Mouse (Mus musculus) liver, adult 2 months (tissue): ENCODE measurements around the gene Syp. TPM values are rescaled to one million over a fixed set of nuclear protein-coding genes. Genes with fewer than 3 reads are reported as not detected.
A peak's percentile ranks its signal among the peaks of the same experiment; 100 is the strongest.

Source experiments
- DNase-seq: peaks from one replicate; pipeline ENCODE4 v3.0.0-alpha.2; 2011; ENCODE audit warnings: low read depth, low spot score; ENCODE audit errors: extremely low read depth
- H3K27ac ChIP-seq: fragments of 200-500 bp; replicated peaks from 2 replicates; pipeline ENCODE4 v1.5.1; 2012; ENCODE audit warnings: low read depth, mild to moderate bottlenecking, control low read depth, inconsistent platforms, low read length; ENCODE audit not compliant: insufficient read depth
- H3K27me3 ChIP-seq: fragments of 200-500 bp; 2 replicates; pipeline ENCODE4 v1.6.1; 2012; ENCODE audit warnings: mild to moderate bottlenecking, moderate library complexity, low read length, inconsistent platforms; ENCODE audit not compliant: control insufficient read depth, insufficient read depth
- H3K36me3 ChIP-seq: fragments of 200-500 bp; 2 replicates; pipeline ENCODE4 v1.6.1; 2012; ENCODE audit warnings: low read length, inconsistent platforms; ENCODE audit not compliant: control insufficient read depth, insufficient read depth
- H3K4me1 ChIP-seq: fragments of 200-500 bp; 2 replicates; pipeline ENCODE4 v1.6.1; 2011; ENCODE audit warnings: low read length; ENCODE audit not compliant: control insufficient read depth, insufficient read depth
- H3K4me3 ChIP-seq: fragments of 200-500 bp; 2 replicates; pipeline ENCODE4 v1.5.1; 2011; ENCODE audit warnings: low read depth, mild to moderate bottlenecking, control low read depth, low read length, moderate library complexity; ENCODE audit not compliant: insufficient read depth
- H3K79me2 ChIP-seq: fragments of 200-500 bp; 2 replicates; pipeline ENCODE4 v1.6.1; 2012; ENCODE audit warnings: inconsistent platforms, mild to moderate bottlenecking, low read length, moderate library complexity; ENCODE audit not compliant: control insufficient read depth, insufficient read depth
- H3K9ac ChIP-seq: fragments of 200-500 bp; 2 replicates; pipeline ENCODE4 v1.6.1; 2012; ENCODE audit warnings: low read depth, mild to moderate bottlenecking, control low read depth, inconsistent platforms, low read length
- CTCF ChIP-seq: fragments of 200-500 bp; IDR thresholded peaks from 2 replicates; pipeline ENCODE4 v1.5.1; 2011; ENCODE audit warnings: low read depth, low read length, control low read depth
- POLR2A ChIP-seq: fragments of 200-500 bp; IDR thresholded peaks from 2 replicates; pipeline ENCODE4 v1.6.1; 2011; ENCODE audit warnings: low read length, control low read depth; ENCODE audit not compliant: insufficient read depth; ENCODE audit errors: extremely low read depth
- WGBS: fragments of 180-500 bp; shearing (Covaris S2); methylation state at CpG from one replicate; pipeline ENCODE4 v1.1.7; 2018; 5-methylcytosine and 5-hydroxymethylcytosine counted together
- polyA plus RNA-seq: library from polyadenylated mRNA; depleted of rRNA; stranded (reverse); fragments of >200 nt; gene quantifications from 2 replicates; pipeline ENCODE4 v1.2.3, GENCODE M21; 2012; rRNA removed
- total RNA-seq: library from RNA; depleted of rRNA; stranded (reverse); fragments of >200 nt; gene quantifications from 2 replicates; pipeline ENCODE4 v1.2.3, GENCODE M21; 2014; rRNA removed

Syp gene
- total and polyA plus RNA-seq, 2 experiments = 0.42 to 0.46 TPM

- WGBS = 86% methylated on average over 2 of the region's 2 CpGs
- no peaks in the 10 kb centered on the region for H3K36me3 ChIP-seq
- H3K79me2 ChIP-seq = no peaks in the 10 kb centered on the region
- H3K27ac ChIP-seq = no peak overlapping the region
- H3K9ac ChIP-seq = no peak overlapping the region
- no peak for DNase-seq
- no peak for TF ChIP-seq POLR2A
- no peak for TF ChIP-seq CTCF
- H3K4me1 ChIP-seq = no peaks in the 10 kb centered on the region
- no peaks in the 10 kb centered on the region for H3K27me3 ChIP-seq
- no peak overlapping the region for H3K4me3 ChIP-seq
These were observed 50.0 kb downstream of the Syp start for GRCm38 (mm10) chrX:7688321-7688720.

- DNase-seq = no peak
- 78% methylated on average over 3 of the region's 3 CpGs for WGBS
These were observed 52.2 kb downstream of the Syp start for GRCm38 (mm10) chrX:7690486-7690885.

GRCm38 (mm10) chrX:7692862-7693261 lies 54.6 kb downstream of the Syp start:
- 31% methylated on average over 4 of the region's 4 CpGs for WGBS
- no peak overlapping the region for H3K27ac ChIP-seq
- no peak overlapping the region for H3K9ac ChIP-seq
- no peaks in the 10 kb centered on the region; the same call in 1 of the 2 replicates for H3K79me2 ChIP-seq
- peak; percentile 39 for DNase-seq
- H3K27me3 ChIP-seq = no peaks in the 10 kb centered on the region
- TF ChIP-seq POLR2A (no peak), CTCF (peak; percentile 56)
- no peaks in the 10 kb centered on the region; the same call in 1 of the 2 replicates for H3K4me1 ChIP-seq
- no peak overlapping the region for H3K4me3 ChIP-seq
- no peaks in the 10 kb centered on the region for H3K36me3 ChIP-seq

More at GRCm38 (mm10) chrX:7690486-7690885, 52.2 kb downstream of the Syp start:
- Histone ChIP-seq H3K27ac (no peak overlapping the region), H3K4me3 (no peak overlapping the region), H3K4me1 (no peaks in the 10 kb centered on the region), H3K36me3 (no peaks in the 10 kb centered on the region), H3K27me3 (no peaks in the 10 kb centered on the region), H3K9ac (no peak overlapping the region), H3K79me2 (no peaks in the 10 kb centered on the region)
- no peak for TF ChIP-seq POLR2A
- no peak for TF ChIP-seq CTCF

GRCm38 (mm10) chrX:7696520-7696919 lies 58.2 kb downstream of the Syp start:
- Histone ChIP-seq H3K79me2 (peaks cover 2% of the 10 kb centered on the region; the same call in 1 of the 2 replicates), H3K36me3 (peaks cover 9% of the 10 kb centered on the region; the same call in 1 of the 2 replicates), H3K4me3 (0 out of 2 replicates have a peak overlapping the region, but pooled peaks have one; percentile 37), H3K27me3 (no peaks in the 10 kb centered on the region), H3K9ac (no peak overlapping the region), H3K27ac (no peak overlapping the region), H3K4me1 (no peaks in the 10 kb centered on the region; the same call in 1 of the 2 replicates)
- 37% methylated on average over 6 of the region's 6 CpGs for WGBS
- no peak for TF ChIP-seq POLR2A
- TF ChIP-seq CTCF = no peak
- no peak for DNase-seq

- DNase-seq = peak; percentile 93
- H3K9ac ChIP-seq = peak within 1 kb of the TSS; percentile 83
- under 1% methylated on average over 33 of the region's 33 CpGs for WGBS
- H3K4me3 ChIP-seq = peak within 1 kb of the TSS; percentile 92
- H3K4me1 ChIP-seq = no peaks in the 10 kb centered on the region; the same call in 1 of the 2 replicates
- H3K27ac ChIP-seq = peak within 1 kb of the TSS; percentile 68
- H3K79me2 ChIP-seq = peaks cover 2% of the 10 kb centered on the region; the same call in 1 of the 2 replicates
- peaks cover 9% of the 10 kb centered on the region; the same call in 1 of the 2 replicates for H3K36me3 ChIP-seq
- H3K27me3 ChIP-seq = no peaks in the 10 kb centered on the region
- no peak for TF ChIP-seq CTCF
- peak; percentile 69 for TF ChIP-seq POLR2A
These were observed 58.7 kb downstream of the Syp start, which contains the start of gene Gpkow for GRCm38 (mm10) chrX:7696954-7697381. Gene Gpkow (plus strand): TSS chrX:7697131.

Other genes with a start within 250 kb of the Syp start
- not detected in 2 replicates for gene Foxp3, start 64.8 kb upstream of the Syp start, total RNA-seq
- gene Foxp3, start 64.8 kb upstream of the Syp start, polyA plus RNA-seq = 0.07 TPM in 1 of 2 replicates, not detected in the other
- 0.74 and 0.81 TPM in 2 replicates for gene Ppp1r3f, start 64.2 kb upstream of the Syp start, total RNA-seq
- 0.50 and 0.80 TPM in 2 replicates for gene Ppp1r3f, start 64.2 kb upstream of the Syp start, polyA plus RNA-seq
- gene Ccdc22, start 33.0 kb upstream of the Syp start, total RNA-seq = 9.1 and 13.2 TPM in 2 replicates
- gene Ccdc22, start 33.0 kb upstream of the Syp start, polyA plus RNA-seq = 10.8 and 12.3 TPM in 2 replicates
- gene Cacna1f, start 31.4 kb upstream of the Syp start, total RNA-seq = under 0.01 TPM in 2 replicates
- 0.04 TPM in 2 replicates for gene Cacna1f, start 31.4 kb upstream of the Syp start, polyA plus RNA-seq
- 2.0 and 2.8 TPM in 2 replicates for gene Prickle3, start 18.8 kb downstream of the Syp start, total RNA-seq
- 4.6 and 6.8 TPM in 2 replicates for gene Prickle3, start 18.8 kb downstream of the Syp start, polyA plus RNA-seq
- 0.92 and 1.7 TPM in 2 replicates for gene Plp2, start 32.9 kb downstream of the Syp start, total RNA-seq
- 3.7 and 4.0 TPM in 2 replicates for gene Plp2, start 32.9 kb downstream of the Syp start, polyA plus RNA-seq
- gene Magix, start 42.8 kb downstream of the Syp start, total RNA-seq = 20.9 and 21.3 TPM in 2 replicates
- gene Magix, start 42.8 kb downstream of the Syp start, polyA plus RNA-seq = 33.0 and 36.9 TPM in 2 replicates
- 5.0 and 5.5 TPM in 2 replicates for gene Gpkow, start 58.7 kb downstream of the Syp start, total RNA-seq
- gene Gpkow, start 58.7 kb downstream of the Syp start, polyA plus RNA-seq = 4.3 and 5.0 TPM in 2 replicates
- gene Wdr45, start 75.9 kb downstream of the Syp start, total RNA-seq = 33.4 and 37.1 TPM in 2 replicates
- 39.9 and 48.3 TPM in 2 replicates for gene Wdr45, start 75.9 kb downstream of the Syp start, polyA plus RNA-seq
- gene Gm45208, start 83.8 kb downstream of the Syp start, total RNA-seq = 1.0 TPM in 1 of 2 replicates, not detected in the other
- gene Gm45208, start 83.8 kb downstream of the Syp start, polyA plus RNA-seq = 1.5 and 1.9 TPM in 2 replicates
- 1.1 and 2.8 TPM in 2 replicates for gene Praf2, start 90.0 kb downstream of the Syp start, total RNA-seq
- 7.7 and 13.9 TPM in 2 replicates for gene Praf2, start 90.0 kb downstream of the Syp start, polyA plus RNA-seq
- 0.34 and 0.37 TPM in 2 replicates for gene Ccdc120, start 112.4 kb downstream of the Syp start, total RNA-seq
- gene Ccdc120, start 112.4 kb downstream of the Syp start, polyA plus RNA-seq = 1.00 and 1.1 TPM in 2 replicates
- 4.7 and 9.4 TPM in 2 replicates for gene Tfe3, start 124.1 kb downstream of the Syp start, total RNA-seq
- gene Tfe3, start 124.1 kb downstream of the Syp start, polyA plus RNA-seq = 15.6 and 17.0 TPM in 2 replicates
- 11.5 and 13.5 TPM in 2 replicates for gene Gripap1, start 151.3 kb downstream of the Syp start, total RNA-seq
- gene Gripap1, start 151.3 kb downstream of the Syp start, polyA plus RNA-seq = 14.6 and 22.2 TPM in 2 replicates
- not detected in 2 replicates for gene Kcnd1, start 183.8 kb downstream of the Syp start, total RNA-seq
- 0.11 TPM in 2 replicates for gene Kcnd1, start 183.8 kb downstream of the Syp start, polyA plus RNA-seq
- gene Otud5, start 202.9 kb downstream of the Syp start, total RNA-seq = 18.0 and 22.0 TPM in 2 replicates
- 14.2 and 17.0 TPM in 2 replicates for gene Otud5, start 202.9 kb downstream of the Syp start, polyA plus RNA-seq
- 0.74 and 1.9 TPM in 2 replicates for gene Pim2, start 239.8 kb downstream of the Syp start, total RNA-seq
- gene Pim2, start 239.8 kb downstream of the Syp start, polyA plus RNA-seq = 4.7 and 5.4 TPM in 2 replicates
- 10.6 and 11.5 TPM in 2 replicates for gene Slc35a2, start 245.6 kb downstream of the Syp start, total RNA-seq
- gene Slc35a2, start 245.6 kb downstream of the Syp start, polyA plus RNA-seq = 34.7 and 42.6 TPM in 2 replicates